Mouse (Mus musculus) embryo, embryonic 10 days (tissue): ENCODE data around the gene Gabra1.

Experiments used
- DNase-seq: peaks from one replicate; pipeline ENCODE4 v3.0.0-alpha.2; 2015; ENCODE audit warnings: low spot score

Gabra1 gene

DNA sequence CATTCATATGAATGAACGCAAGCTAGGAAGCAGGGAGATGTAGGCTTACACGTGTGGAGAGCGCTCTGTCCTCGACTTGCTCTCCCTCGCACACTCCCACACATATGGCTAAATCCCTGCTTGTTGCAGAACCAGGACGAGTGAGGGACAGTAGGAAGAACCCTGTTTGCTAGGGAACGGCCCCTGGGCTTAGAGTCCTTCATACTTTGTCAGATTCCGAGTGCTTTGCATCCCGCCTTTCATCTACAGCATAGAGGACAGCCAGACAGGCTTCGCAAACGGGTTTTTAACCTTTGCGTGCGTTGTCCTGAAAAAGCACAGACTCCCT lies at the start of gene Gabra1:
Gabra1 (minus strand) TSS at position 106 of the 328 bp plus-strand sequence.
- peak; percentile 58 for DNase-seq

DNA sequence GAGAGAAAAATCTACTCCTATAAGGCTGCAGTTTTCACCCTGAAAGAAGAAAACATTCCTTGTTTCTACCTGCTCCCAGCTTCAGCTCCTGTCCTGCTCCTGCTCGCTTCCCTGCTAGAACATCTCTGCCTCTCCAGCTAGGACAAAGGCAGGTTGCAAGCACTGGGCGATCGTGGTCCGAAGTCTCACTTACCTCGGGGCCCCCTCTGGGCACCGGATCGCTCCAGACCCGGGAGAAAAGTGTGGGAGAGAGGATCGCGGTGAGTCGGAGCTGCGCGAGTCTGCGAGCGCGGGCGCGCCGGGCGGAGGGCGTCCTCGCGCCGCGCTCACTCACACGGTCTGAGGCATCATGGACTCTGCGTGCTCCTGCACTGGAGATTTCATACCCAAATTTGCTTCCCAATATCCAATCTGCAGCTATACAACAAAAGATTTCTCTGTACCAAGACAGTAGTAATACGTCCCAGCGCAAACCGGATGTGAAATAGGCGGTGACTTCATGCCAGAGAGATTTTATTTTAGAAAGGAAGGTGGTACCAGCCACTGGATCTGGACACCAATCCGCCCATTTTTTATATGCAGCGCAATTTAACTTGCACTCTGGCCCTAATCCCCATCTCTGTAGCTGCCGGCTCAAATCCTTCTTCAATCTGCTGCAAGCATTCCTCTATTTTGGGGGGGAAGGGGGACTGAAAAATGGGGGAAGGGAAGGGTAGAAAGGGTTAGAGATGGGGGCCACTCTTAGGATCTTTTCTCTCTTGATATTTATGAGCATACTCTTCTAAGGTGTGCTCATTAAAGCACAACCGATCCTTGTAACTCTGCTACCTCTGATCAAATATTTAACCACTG lies 531 bp downstream of the Gabra1 start:
- DNase-seq, result peak; percentile 54

DNA sequence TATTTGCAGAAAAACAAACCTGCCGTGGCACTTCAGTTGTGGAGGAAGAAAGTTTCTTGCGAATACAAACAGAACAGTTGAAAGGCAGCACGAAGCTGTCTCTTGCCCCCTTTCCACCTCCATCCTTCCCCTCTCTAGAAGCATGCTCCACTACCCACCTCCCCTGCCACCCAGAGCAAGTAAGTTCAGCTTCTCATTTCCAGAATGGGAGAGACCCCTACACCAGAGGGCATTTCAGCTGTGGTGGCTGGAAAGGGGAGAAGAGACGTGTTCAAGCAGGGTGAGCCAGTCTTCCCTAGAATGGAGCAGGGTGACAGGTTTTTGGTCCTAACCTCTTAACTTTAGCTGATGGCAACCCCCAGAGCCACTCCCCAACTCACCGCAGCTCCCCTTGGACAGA lies 1.3 kb downstream of the Gabra1 start:
- no peak for DNase-seq

- DNase-seq, result no peak
Observed at GRCm38 (mm10) chr11:42179535-42179934, 3.2 kb downstream of the Gabra1 start.

DNA sequence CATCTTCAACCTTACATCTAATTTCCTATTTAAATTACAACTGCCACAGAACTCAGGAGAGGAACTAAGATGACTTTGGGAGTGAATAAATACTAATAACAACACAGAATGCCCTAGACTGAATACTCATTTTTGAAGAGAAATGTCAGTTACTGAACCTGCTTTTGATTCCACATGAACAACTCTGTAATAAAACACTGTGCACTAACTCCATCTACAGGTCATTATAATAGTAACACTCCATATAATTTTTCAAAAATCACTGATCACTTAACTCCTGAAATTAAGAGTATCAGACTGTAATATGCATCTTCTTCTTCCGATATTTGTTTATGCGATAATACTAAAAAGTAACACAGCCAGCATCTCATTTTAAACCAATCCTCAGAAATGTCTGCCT lies 4.4 kb downstream of the Gabra1 start:
- no peak for DNase-seq

DNA sequence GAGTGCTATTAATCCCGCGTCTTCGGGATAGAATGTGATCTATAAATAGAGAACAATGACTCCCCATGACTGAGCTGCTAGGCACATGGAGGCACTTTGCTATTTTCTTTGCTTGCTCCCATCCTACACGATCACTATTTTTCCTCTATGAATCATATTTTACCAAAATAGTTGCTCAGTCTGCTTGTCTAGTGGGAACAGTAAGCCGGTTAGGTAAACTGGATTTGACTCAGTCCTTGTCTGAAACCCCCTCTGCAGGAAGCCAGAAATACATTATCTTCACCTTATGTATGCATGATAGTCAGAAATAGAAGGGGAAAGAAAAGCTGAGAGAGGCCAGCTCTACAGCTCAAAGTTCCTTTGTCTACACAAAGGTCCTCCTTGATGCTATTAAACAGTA lies 31.3 kb downstream of the Gabra1 start:
- no peak for DNase-seq

- no peak for DNase-seq
Observed at GRCm38 (mm10) chr11:42116931-42117330, 65.8 kb downstream of the Gabra1 start.

- DNase-seq, result no peak
Observed at GRCm38 (mm10) chr11:42110051-42110450, 72.7 kb downstream of the Gabra1 start.

DNA sequence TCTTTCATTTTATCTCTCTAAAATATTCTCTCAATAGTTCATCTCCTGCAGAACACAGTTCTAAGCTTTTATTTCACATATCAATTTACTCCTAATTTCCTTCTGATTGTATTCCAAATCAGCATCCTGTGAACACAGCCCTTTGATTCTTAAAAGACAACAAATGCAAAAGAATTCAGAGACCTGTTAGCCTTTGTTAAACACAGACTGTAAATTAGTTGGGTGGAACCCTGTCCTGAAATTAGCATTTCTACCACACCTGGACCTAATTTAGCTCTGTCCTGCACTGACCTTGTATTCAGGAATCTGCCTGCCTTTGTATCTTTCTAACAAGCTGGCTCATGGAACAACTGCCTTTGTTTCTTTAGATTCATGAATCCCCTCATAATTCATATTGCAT lies 73.1 kb downstream of the Gabra1 start:
- no peak for DNase-seq

GRCm38 (mm10) chr11:42095556-42095955 lies 87.2 kb downstream of the Gabra1 start:
- no peak for DNase-seq
